Mouse (Mus musculus) cerebellum, adult 9-11 months (tissue): ENCODE measurements at regions not wholly inside any gene's neighbourhood (a gene's known extent, or its start where the extent isn't known, plus 50 kb on each side); places are given as distances from the start of the nearest gene placed in this dataset.

Experiments
- DNase-seq: peaks from one replicate; pipeline ENCODE4 v3.0.0; 2022

DNA sequence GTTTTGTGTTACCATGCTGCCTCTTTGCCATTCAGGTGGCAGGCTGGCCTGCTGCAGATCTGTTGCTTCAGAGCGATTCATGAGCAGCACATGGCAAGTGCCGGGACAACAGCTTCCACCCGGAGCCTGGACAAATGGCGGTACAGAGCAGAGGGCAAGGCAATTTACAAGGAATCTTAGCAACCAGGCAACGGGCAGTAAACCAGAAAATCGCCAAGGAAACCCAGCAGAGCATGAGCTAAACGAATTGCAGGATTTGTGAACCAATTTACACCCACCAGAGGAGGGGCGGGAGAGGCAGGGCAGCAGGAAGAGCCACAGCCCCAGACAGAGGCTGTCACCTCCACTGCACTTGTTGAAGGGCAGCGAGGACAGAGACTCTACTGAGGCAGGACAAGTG is 60.5 kb upstream of the Loxl4 start:
- peak; percentile 43 for DNase-seq

- DNase-seq: peak; percentile 32
Measured at GRCm38 (mm10) chr19:42669886-42670285, 57.3 kb upstream of the Loxl4 start.

DNA sequence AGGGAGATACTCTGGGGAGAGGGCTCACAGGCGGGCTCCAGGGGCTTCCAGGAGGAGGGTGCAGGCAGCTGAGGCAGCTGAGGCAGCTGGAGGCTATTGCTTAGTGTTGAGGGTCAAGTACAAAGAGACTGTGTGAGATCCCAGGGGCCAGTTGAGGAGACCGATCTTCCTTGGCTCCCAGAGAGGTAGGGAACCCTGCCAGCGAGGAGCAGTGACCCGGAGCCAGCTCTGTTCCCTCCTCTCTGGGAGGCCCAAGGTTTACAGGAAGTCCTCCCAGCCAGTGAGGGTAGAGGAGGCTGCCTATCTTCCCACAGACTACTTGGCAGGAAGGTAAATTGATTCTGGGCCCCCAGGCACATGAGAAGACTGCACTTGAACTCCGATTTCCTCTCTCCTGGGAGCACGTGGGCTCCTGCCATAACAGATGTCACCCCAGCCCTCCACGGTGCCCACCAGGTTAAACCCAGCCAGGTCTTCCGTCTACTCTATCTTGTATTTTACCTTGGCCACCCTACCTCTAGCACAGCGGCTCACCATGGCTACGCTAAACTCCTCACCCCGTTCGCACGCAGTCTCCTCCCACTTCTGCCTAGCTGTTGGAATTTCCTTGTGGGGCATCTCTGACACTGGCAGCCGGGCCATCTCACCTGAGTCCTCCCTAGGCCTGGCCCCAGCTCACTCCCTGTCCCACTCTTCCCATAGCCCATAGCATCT is 55.9 kb upstream of the Loxl4 start:
- peak; percentile 27 for DNase-seq

DNA sequence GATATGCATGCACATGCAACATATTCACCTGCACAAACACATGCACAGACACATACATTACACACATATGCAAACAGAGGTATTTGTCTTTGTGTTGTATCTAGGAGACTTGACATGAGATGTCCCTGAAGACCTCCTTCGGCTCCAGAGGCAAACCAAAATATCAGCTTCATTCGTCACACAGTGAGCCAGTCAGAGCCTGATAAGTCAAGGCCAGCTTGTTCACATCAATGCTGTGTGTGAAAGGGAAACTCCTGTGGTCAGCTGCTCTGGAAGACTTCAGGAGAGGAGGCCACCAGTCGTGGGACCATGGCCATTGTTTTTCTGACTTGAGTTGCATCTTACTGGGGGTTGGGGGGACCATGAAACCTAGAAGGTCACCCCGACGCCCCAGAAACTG is 54.3 kb upstream of the Loxl4 start:
- no peak for DNase-seq
